ENCODE assay signal across 16 mouse cellular contexts in genomic region chr4:145074276-145074675, GRCm38 (mm10).
A peak's percentile ranks its signal among the peaks of the same experiment; 100 is the strongest.
DNase-seq lines count a peak whose midpoint lies in the region; ATAC-seq and TF ChIP-seq lines count a peak whose summit lies in the region.
"Had no signal": no experiment of that assay in that cellular context is flagged by ENCODE, and none has a peak within 500 bp of the region (broad histone marks: within the 10 kb centered on the region; RNA-seq: fewer than 3 reads in every experiment).

No protein-coding gene starts in this region.

- 65% methylated on average over 2 of the region's 2 CpGs for WGBS in intestine, embryonic 16.5 days
- WGBS in intestine, postnatal 0 days, result 61% methylated on average over 2 of the region's 2 CpGs
- WGBS in liver, adult 2 months, result 17% methylated on average over 2 of the region's 2 CpGs

- H3K4me2 ChIP-seq in intestine, embryonic 16.5 days (ENCODE audit: low read depth, low read length), result no peak overlapping the region
- H3K4me2 ChIP-seq in intestine, postnatal 0 days (replicated peaks; ENCODE audit: low read depth), result no peak overlapping the region
- H3K4me2 ChIP-seq: heart, embryonic 15.5 days; hindbrain, embryonic 13.5 days had no signal

- no peaks in the 10 kb centered on the region for H3K4me1 ChIP-seq in intestine, embryonic 16.5 days (ENCODE audit: control insufficient read depth, insufficient read depth, low read length)
- no peaks in the 10 kb centered on the region for H3K4me1 ChIP-seq in intestine, postnatal 0 days (replicated peaks; ENCODE audit: control insufficient read depth, insufficient read depth, low read length)
- H3K4me1 ChIP-seq in liver, adult 2 months (ENCODE audit: control insufficient read depth, insufficient read depth, low read length), result peaks cover 16% of the 10 kb centered on the region
- H3K4me1 ChIP-seq: heart, embryonic 15.5 days; hindbrain, embryonic 13.5 days had no signal

- TF ChIP-seq CTCF in intestine, postnatal 0 days (IDR thresholded peaks at IDR 0.05; ENCODE audit: low read depth), result no peak
- TF ChIP-seq CTCF in liver, adult 2 months (IDR thresholded peaks at IDR 0.05; ENCODE audit: low read depth, low read length), result no peak

- H3K9ac ChIP-seq in intestine, embryonic 16.5 days (ENCODE audit: low read depth, low read length), result no peak overlapping the region
- no peak overlapping the region for H3K9ac ChIP-seq in intestine, postnatal 0 days (ENCODE audit: low read depth, low read length)
- 0 out of 2 replicates have a peak overlapping the region, but pooled peaks have one; percentile 28 for H3K9ac ChIP-seq in liver, adult 2 months (ENCODE audit: low read depth, low read length)
- H3K9ac ChIP-seq: heart, embryonic 15.5 days; hindbrain, embryonic 13.5 days had no signal

- no peaks in the 10 kb centered on the region for H3K9me3 ChIP-seq in intestine, embryonic 16.5 days (ENCODE audit: control insufficient read depth, low read length)
- no peaks in the 10 kb centered on the region for H3K9me3 ChIP-seq in intestine, postnatal 0 days (ENCODE audit: control insufficient read depth)
- H3K9me3 ChIP-seq: heart, embryonic 15.5 days; hindbrain, embryonic 13.5 days had no signal

- H3K79me2 ChIP-seq in liver, adult 2 months (ENCODE audit: control insufficient read depth, insufficient read depth, low read length), result no peaks in the 10 kb centered on the region; the same call in 1 of the 2 replicates

- peaks cover 21% of the 10 kb centered on the region for H3K36me3 ChIP-seq in intestine, embryonic 16.5 days (ENCODE audit: control insufficient read depth, insufficient read depth, low read length)
- H3K36me3 ChIP-seq in intestine, postnatal 0 days (ENCODE audit: control insufficient read depth, insufficient read depth), result peaks cover 79% of the 10 kb centered on the region
- H3K36me3 ChIP-seq in liver, adult 2 months (ENCODE audit: control insufficient read depth, insufficient read depth, low read length), result peaks cover 58% of the 10 kb centered on the region

- no peaks in the 10 kb centered on the region for H3K27me3 ChIP-seq in intestine, embryonic 16.5 days (replicated peaks; ENCODE audit: control insufficient read depth, insufficient read depth, low read length)
- H3K27me3 ChIP-seq in intestine, postnatal 0 days (replicated peaks; ENCODE audit: control insufficient read depth, insufficient read depth, low read length), result no peaks in the 10 kb centered on the region
- H3K27me3 ChIP-seq in liver, adult 2 months (ENCODE audit: control insufficient read depth, insufficient read depth, low read length), result no peaks in the 10 kb centered on the region
- H3K27me3 ChIP-seq: heart, embryonic 15.5 days; hindbrain, embryonic 13.5 days had no signal

- peak; percentile 18 for DNase-seq in ES-CJ7 (ENCODE audit: low read depth, low spot score)
- DNase-seq in liver, adult 2 months (ENCODE audit: extremely low read depth, low read depth, low spot score), result peak; percentile 100
- peak; percentile 84 for DNase-seq in lung, postnatal 25 days (ENCODE audit: low spot score)
- no peak for DNase-seq in cerebellum, postnatal 14 days
- DNase-seq in cerebellum, postnatal 25 days, result no peak
- no peak for DNase-seq in embryo, embryonic 10 days (ENCODE audit: low spot score)
- DNase-seq: adrenal gland, postnatal 10 days; cerebellum, postnatal 10 days; gastrocnemius, postnatal 36 days; midbrain, embryonic 14.5 days; right cerebral cortex, postnatal 25 days had no signal

- no peak for TF ChIP-seq POLR2A in liver, adult 2 months (IDR thresholded peaks at IDR 0.05; ENCODE audit: extremely low read depth, insufficient read depth, low read length)

- no peak overlapping the region for H3K27ac ChIP-seq in intestine, embryonic 16.5 days (ENCODE audit: low read length)
- no peak overlapping the region for H3K27ac ChIP-seq in intestine, postnatal 0 days (ENCODE audit: low read depth, low read length)
- peak overlapping the region; percentile 87 for H3K27ac ChIP-seq in liver, adult 2 months (replicated peaks; ENCODE audit: insufficient read depth, low read depth, low read length)
- H3K27ac ChIP-seq: heart, embryonic 15.5 days; hindbrain, embryonic 13.5 days had no signal

- H3K4me3 ChIP-seq in intestine, embryonic 16.5 days (ENCODE audit: low read length), result no peak overlapping the region
- H3K4me3 ChIP-seq in intestine, postnatal 0 days (ENCODE audit: low read depth, low read length), result no peak overlapping the region
- H3K4me3 ChIP-seq in liver, adult 2 months (ENCODE audit: insufficient read depth, low read depth, low read length), result no peak overlapping the region
- H3K4me3 ChIP-seq: heart, embryonic 15.5 days; hindbrain, embryonic 13.5 days; layer of hippocampus, adult 2 months had no signal

- 0 out of 2 replicates have a peak, but pooled peaks have one; percentile 21 for ATAC-seq in intestine, embryonic 16.5 days
- ATAC-seq in intestine, postnatal 0 days, result no peak

Comparison
In these comparisons a context has a peak if more than half of its experiments do, and no peak if none do; other contexts are left out.
1. DNase-seq: peak in ES-CJ7 (single experiment), liver, adult 2 months (single experiment) and lung, postnatal 25 days (single experiment); none in cerebellum, postnatal 14 days (0 of 2), cerebellum, postnatal 25 days (0 of 2) and embryo, embryonic 10 days (single experiment).